ENCODE assay signal across 11 mouse cellular contexts in genomic region chr19:37523280-37524062, GRCm38 (mm10). TPM values are rescaled to one million over a fixed set of nuclear protein-coding genes. Genes with fewer than 3 reads are reported as not detected.
A peak's percentile ranks its signal among the peaks of the same experiment; 100 is the strongest.
DNase-seq lines count a peak whose midpoint lies in the region; ATAC-seq lines count a peak whose summit lies in the region.
"Had no signal": no experiment of that assay in that cellular context is flagged by ENCODE, and none has a peak within 500 bp of the region (broad histone marks: within the 10 kb centered on the region; RNA-seq: fewer than 3 reads in every experiment).

No protein-coding gene starts in this region.

- no peaks in the 10 kb centered on the region for H3K79me2 ChIP-seq in macrophage (ENCODE audit: inconsistent target)

- H3K4me2 ChIP-seq in hindbrain, embryonic 14.5 days (replicated peaks): no peak overlapping the region

- H3K4me3 ChIP-seq in macrophage (ENCODE audit: inconsistent target): peak overlapping the region; percentile 6; the same call in 1 of the 2 replicates
- no peak overlapping the region for H3K4me3 ChIP-seq in midbrain, embryonic 10.5 days
- no peak overlapping the region for H3K4me3 ChIP-seq in hindbrain, embryonic 14.5 days (replicated peaks; ENCODE audit: low read length)
- H3K4me3 ChIP-seq: hindbrain, embryonic 10.5 days had no signal

- peak; percentile 23 for DNase-seq in heart, adult 8-10 months (ENCODE audit: low spot score)
- no peak for DNase-seq in heart, postnatal 25 days (ENCODE audit: low spot score)
- DNase-seq in spleen, postnatal 36 days (ENCODE audit: low spot score in 2 of 2): peak; percentile 68 to 72
- DNase-seq in spleen, postnatal 14 days (ENCODE audit: low spot score in 2 of 2): no peak
- no peak for DNase-seq in midbrain, embryonic 10.5 days (ENCODE audit: low spot score)
- no peak for DNase-seq in hindbrain, embryonic 14.5 days (ENCODE audit: low spot score)
- DNase-seq in cerebellum, postnatal 25 days: no peak
- DNase-seq: kidney, postnatal 14 days; midbrain, embryonic 14.5 days had no signal

- H3K36me3 ChIP-seq in macrophage (ENCODE audit: inconsistent target): no peaks in the 10 kb centered on the region
- no peaks in the 10 kb centered on the region for H3K36me3 ChIP-seq in midbrain, embryonic 10.5 days
- H3K36me3 ChIP-seq in hindbrain, embryonic 14.5 days (replicated peaks; ENCODE audit: control insufficient read depth, insufficient read depth): no peaks in the 10 kb centered on the region
- H3K36me3 ChIP-seq: hindbrain, embryonic 10.5 days had no signal

- ATAC-seq in hindbrain, embryonic 14.5 days (ENCODE audit: low FRiP score): no peak

- peaks cover 12% of the 10 kb centered on the region; the same call in 1 of the 2 replicates for H3K4me1 ChIP-seq in midbrain, embryonic 10.5 days
- no peaks in the 10 kb centered on the region for H3K4me1 ChIP-seq in hindbrain, embryonic 14.5 days (replicated peaks; ENCODE audit: control insufficient read depth, insufficient read depth, low read length)

- peak overlapping the region; percentile 22; the same call in 1 of the 2 replicates for H3K27ac ChIP-seq in macrophage
- H3K27ac ChIP-seq in midbrain, embryonic 10.5 days (replicated peaks): no peak overlapping the region
- no peak overlapping the region for H3K27ac ChIP-seq in hindbrain, embryonic 14.5 days
- H3K27ac ChIP-seq: hindbrain, embryonic 10.5 days had no signal

- intact Hi-C loops in heart, postnatal 25 days (cut with DNase I): no loop called here

- 6% methylated on average over 15 of the region's 15 CpGs for WGBS in macrophage (ENCODE audit: missing documents)
- 82% methylated on average over 15 of the region's 15 CpGs for WGBS in midbrain, embryonic 10.5 days
- WGBS in hindbrain, embryonic 14.5 days: 83% methylated on average over 15 of the region's 15 CpGs

- peaks cover 14% of the 10 kb centered on the region for H3K27me3 ChIP-seq in midbrain, embryonic 10.5 days (ENCODE audit: low read depth, poor library complexity, severe bottlenecking)
- H3K27me3 ChIP-seq in hindbrain, embryonic 14.5 days (ENCODE audit: control insufficient read depth, insufficient read depth, low read length): no peaks in the 10 kb centered on the region

- no peaks in the 10 kb centered on the region for H3K9me3 ChIP-seq in midbrain, embryonic 10.5 days (replicated peaks)
- H3K9me3 ChIP-seq in hindbrain, embryonic 14.5 days (ENCODE audit: control insufficient read depth, low read length): no peaks in the 10 kb centered on the region
- H3K9me3 ChIP-seq: hindbrain, embryonic 10.5 days had no signal

- H3K9ac ChIP-seq in hindbrain, embryonic 14.5 days: no peak overlapping the region

RNA-seq across cellular contexts. Expression of gene Exoc6, which starts 26.7 kb away (rescaled TPM):
- total RNA-seq in heart, adult 8-10 months (2022): 10 to 100 TPM; 30.2 to 36.9 (median 32.5) TPM
- 10 to 100 TPM; 29.2 TPM for total RNA-seq in heart, postnatal 25 days (2021)
- 10 to 100 TPM in 21 of 26 experiments, 1 to 10 TPM in 5; 4.4 to 54.4 (median 39.2) TPM for total RNA-seq in macrophage (2018; cell fraction: chromatin; rRNA removed)
- 10 to 100 TPM; 11.9 to 25.9 (median 22.5) TPM for total RNA-seq in macrophage (2018; cell fraction: cytosol; rRNA removed)
- 10 to 100 TPM in 23 of 26 experiments, 1 to 10 TPM in 3; 7.6 to 46.1 (median 27.1) TPM for total RNA-seq in macrophage (2018; cell fraction: nucleus; rRNA removed)
- polyA plus RNA-seq in macrophage (2018): 15.2 to 19.8 TPM (median 17.5 TPM) in 3 replicates
- polyA plus RNA-seq in midbrain, embryonic 10.5 days (2016; fragmentation: Nextera tagmentation; extraction: Ambion mirVana): 7.6 and 7.9 TPM in 2 replicates
- 25.5 and 26.2 TPM in 2 replicates for polyA plus RNA-seq in hindbrain, embryonic 14.5 days (2014; fragmentation: Nextera tagmentation; extraction: Ambion mirVana)

Comparison
In these comparisons a context has a peak if more than half of its experiments do, and no peak if none do; other contexts are left out.
1. DNase-seq: peak in heart, adult 8-10 months (single experiment) and spleen, postnatal 36 days (2 of 2); none in heart, postnatal 25 days (single experiment), spleen, postnatal 14 days (0 of 2), midbrain, embryonic 10.5 days (single experiment), hindbrain, embryonic 14.5 days (single experiment) and cerebellum, postnatal 25 days (0 of 2).